Mouse (Mus musculus) hindbrain, postnatal 0 days (tissue): ENCODE measurements around the gene Erlec1. TPM values are rescaled to one million over a fixed set of nuclear protein-coding genes. Genes with fewer than 3 reads are reported as not detected.

Experiments
- ATAC-seq: fragments of 200-750 bp; cut with Nextera tagmentation; 2 replicates; pipeline ENCODE4 v1.8.0; 2017; ENCODE audit warnings: mild to moderate bottlenecking, moderate TSS enrichment, moderate library complexity
- DNase-seq: peaks from one replicate; pipeline ENCODE4 v3.0.0-alpha.2; 2015; ENCODE audit warnings: low spot score
- H3K27ac ChIP-seq: fragments of 300-500 bp; sonication (generic); 2 replicates; pipeline ENCODE4 v1.5.1; 2014; ENCODE audit warnings: mild to moderate bottlenecking
- H3K27me3 ChIP-seq: fragments of 300-500 bp; sonication (generic); 2 replicates; pipeline ENCODE4 v1.6.1; 2014; ENCODE audit warnings: low read length, mixed read lengths; ENCODE audit not compliant: insufficient read depth
- H3K36me3 ChIP-seq: fragments of 300-500 bp; sonication (generic); 2 replicates; pipeline ENCODE4 v1.6.1; 2014; ENCODE audit warnings: low read length, mixed read lengths; ENCODE audit not compliant: insufficient read depth
- H3K4me1 ChIP-seq: fragments of 300-500 bp; sonication (generic); 2 replicates; pipeline ENCODE4 v1.6.1; 2014; ENCODE audit warnings: antibody characterized with exemption, low read length, mixed read lengths; ENCODE audit not compliant: insufficient read depth
- H3K4me2 ChIP-seq: fragments of 300-500 bp; sonication (generic); 2 replicates; pipeline ENCODE4 v1.6.1; 2014; ENCODE audit warnings: low read depth, mild to moderate bottlenecking, low read length, moderate library complexity, mixed read lengths
- H3K4me3 ChIP-seq: fragments of 300-500 bp; sonication (generic); 2 replicates; pipeline ENCODE4 v1.5.1; 2014; ENCODE audit warnings: low read length
- H3K9ac ChIP-seq: fragments of 300-500 bp; sonication (generic); replicated peaks from 2 replicates; pipeline ENCODE4 v1.6.1; 2014; ENCODE audit warnings: mild to moderate bottlenecking, low read length, moderate library complexity, mixed read lengths
- H3K9me3 ChIP-seq: fragments of 300-500 bp; sonication (generic); 2 replicates; pipeline ENCODE4 v1.6.1; 2016; ENCODE audit warnings: low read length, mixed read lengths
- CTCF ChIP-seq: IDR thresholded peaks from 2 replicates; pipeline ENCODE4 v1.5.1; 2016; ENCODE audit warnings: antibody characterized with exemption, control low read depth, low read depth
- WGBS: fragments of 180-500 bp; shearing (Covaris S2); extraction: QIAGEN DNeasy Blood & Tissue Kit; methylation state at CpG from one replicate; pipeline ENCODE4 v1.1.7; 2014; 5-methylcytosine and 5-hydroxymethylcytosine counted together
- polyA plus RNA-seq: library from polyadenylated mRNA; unstranded; fragments of >200 nt; fragmentation: Nextera tagmentation; extraction: Ambion mirVana; gene quantifications from 2 replicates; pipeline ENCODE4 v1.2.1, GENCODE M21; 2015
- total RNA-seq: library from RNA; depleted of rRNA; stranded (reverse); fragments of >200 nt; gene quantifications from 2 replicates; pipeline ENCODE4 v1.2.3, GENCODE M21; 2014

Gene Erlec1
- total and polyA plus RNA-seq, 2 experiments from 2014 or later = 12.6 to 14.1 TPM

DNA sequence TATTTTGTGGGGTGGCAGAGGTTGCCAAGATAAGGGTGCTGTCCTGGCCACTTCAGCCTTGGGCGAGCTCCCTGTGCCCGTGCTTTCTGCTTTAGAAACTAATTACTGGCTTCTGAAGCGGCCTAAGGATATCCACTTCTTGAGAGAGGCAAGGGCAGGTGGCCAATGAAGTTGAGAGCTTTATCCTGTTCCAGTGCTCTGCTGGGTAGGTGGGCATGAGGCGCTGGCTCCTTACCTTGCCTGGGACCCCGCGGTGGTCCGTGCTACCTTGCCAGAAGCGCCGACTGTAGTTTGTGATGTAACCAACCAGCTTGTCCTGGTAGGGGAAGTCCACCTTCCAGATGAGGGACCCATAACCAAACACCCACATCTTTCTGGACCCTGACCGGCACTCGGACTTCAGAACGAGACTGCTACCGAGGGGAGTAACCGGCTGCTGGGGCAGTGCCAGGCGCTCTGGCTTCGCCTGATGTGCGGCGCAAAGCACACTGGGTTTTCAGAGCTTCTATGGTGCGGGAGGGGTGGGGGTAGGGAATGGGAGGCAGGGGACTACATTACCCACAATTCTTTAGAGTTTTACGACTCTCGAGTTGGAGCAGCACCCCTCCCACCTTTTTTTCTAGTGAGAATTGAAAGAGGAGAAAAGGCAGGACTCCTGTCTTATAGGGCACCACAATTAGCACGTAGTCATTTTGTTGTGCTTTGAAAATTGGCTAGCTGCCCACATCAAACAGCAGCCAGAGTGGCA is 31.9 kb upstream of the Erlec1 start, which contains the start of gene Chac2:
Chac2 (minus strand) TSS at position 474 of the 748 bp plus-strand sequence.
- H3K9ac ChIP-seq = peak within 1 kb of the TSS; percentile 62
- H3K36me3 ChIP-seq = no peaks in the 10 kb centered on the region
- WGBS = under 1% methylated on average over 22 of the region's 22 CpGs
- peak; percentile 99 for ATAC-seq
- H3K4me1 ChIP-seq = no peaks in the 10 kb centered on the region
- peak within 1 kb of the TSS; percentile 68 for H3K4me2 ChIP-seq
- no peaks in the 10 kb centered on the region for H3K9me3 ChIP-seq
- no peaks in the 10 kb centered on the region for H3K27me3 ChIP-seq
- TF ChIP-seq CTCF = no peak
- DNase-seq = peak; percentile 94
- peak within 1 kb of the TSS; percentile 80 for H3K27ac ChIP-seq
- peak within 1 kb of the TSS; percentile 58 for H3K4me3 ChIP-seq

DNA sequence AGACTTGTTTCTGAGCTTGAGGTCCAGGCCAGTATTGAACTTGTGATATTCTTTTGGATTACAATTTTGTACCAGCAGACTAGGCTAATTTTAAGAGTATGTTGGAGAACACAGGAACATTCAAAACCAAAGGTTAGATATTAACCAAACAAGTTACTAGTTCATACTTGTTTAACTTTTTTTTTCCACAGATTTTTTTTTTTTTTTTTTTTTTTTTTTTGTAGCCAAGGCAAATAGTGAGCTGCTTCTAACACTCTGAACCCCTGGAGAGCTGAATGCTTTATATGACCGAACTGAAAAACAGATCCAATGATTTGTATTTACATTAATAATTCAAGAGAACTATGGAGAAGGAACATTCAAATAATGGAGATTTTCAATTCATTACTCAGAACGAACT is 31.1 kb upstream of the Erlec1 start:
- Histone ChIP-seq H3K27ac (no peak overlapping the region), H3K4me3 (peak overlapping the region; percentile 58), H3K27me3 (no peaks in the 10 kb centered on the region), H3K9ac (peak overlapping the region; percentile 62; the same call in 1 of the 2 replicates), H3K4me2 (peak overlapping the region; percentile 68), H3K36me3 (no peaks in the 10 kb centered on the region), H3K4me1 (no peaks in the 10 kb centered on the region), H3K9me3 (no peaks in the 10 kb centered on the region)
- no peak for TF ChIP-seq CTCF
- ATAC-seq (no peak), DNase-seq (no peak)
- WGBS = 20% methylated on average over 2 of the region's 2 CpGs

DNA sequence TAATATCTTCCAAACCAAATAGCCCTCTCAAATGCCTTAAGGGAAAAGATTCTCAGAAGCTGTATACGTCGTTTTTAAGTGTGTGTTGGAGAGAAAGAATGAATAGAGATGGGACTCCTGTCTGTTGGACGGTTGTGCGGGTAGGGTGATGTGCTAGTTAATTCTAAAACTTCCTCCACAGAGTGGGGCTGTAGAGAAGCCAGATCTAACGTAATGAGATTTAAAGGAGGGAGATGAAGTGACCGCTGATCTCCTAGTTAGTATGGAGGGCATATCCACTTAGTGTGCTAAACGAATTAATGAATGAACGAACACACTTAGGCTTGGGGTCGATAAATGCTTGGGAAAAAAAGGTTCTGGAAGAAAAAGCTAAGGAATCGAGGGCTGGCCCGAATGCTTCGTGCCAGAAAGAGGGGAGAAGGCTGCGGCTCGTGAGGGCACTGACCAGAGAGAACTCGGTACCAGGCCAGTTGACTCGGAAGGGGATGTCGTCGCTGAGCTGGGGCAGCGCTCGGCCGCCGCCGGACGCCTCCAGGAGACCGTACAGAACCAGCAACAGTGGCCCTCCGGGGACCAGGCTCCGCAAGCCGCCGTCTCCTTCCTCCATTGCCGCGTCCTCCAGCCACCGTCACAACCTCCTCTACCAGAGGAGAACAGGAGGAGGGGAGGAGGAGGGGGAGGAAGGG is 523 bp downstream of the Erlec1 start:
- DNase-seq (peak; percentile 58), ATAC-seq (peak; percentile 89)
- Histone ChIP-seq H3K27me3 (no peaks in the 10 kb centered on the region), H3K4me3 (peak overlapping the region; percentile 69), H3K36me3 (peaks cover 4% of the 10 kb centered on the region), H3K9me3 (peaks cover 3% of the 10 kb centered on the region), H3K4me2 (peak overlapping the region; percentile 66), H3K9ac (peak overlapping the region; percentile 70), H3K4me1 (0 out of 2 replicates have a peak, but pooled peaks cover 5% of the 10 kb centered on the region), H3K27ac (peak overlapping the region; percentile 88)
- TF ChIP-seq CTCF = peak; percentile 36; the same call in 1 of the 2 replicates
- WGBS = under 1% methylated on average over 26 of the region's 32 CpGs

DNA sequence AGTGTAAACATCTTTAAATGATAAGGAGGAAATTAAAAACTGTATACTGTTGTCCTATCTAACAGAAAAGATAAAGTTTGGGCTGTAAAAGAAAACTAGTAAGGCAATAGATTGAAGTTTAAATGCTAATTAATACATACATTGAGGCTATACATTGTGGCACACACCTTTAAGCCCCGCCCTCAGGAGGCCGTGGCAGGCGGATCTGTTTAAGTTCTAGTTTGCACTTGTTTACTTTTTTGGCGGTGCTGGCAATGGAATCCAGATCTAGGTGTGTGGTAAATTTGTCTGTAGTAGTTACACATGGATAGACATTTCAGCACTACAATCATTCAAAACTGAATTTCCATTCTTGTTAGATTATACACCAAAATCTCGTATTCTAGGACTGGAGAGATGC is 1.3 kb downstream of the Erlec1 start:
- Histone ChIP-seq H3K27me3 (no peaks in the 10 kb centered on the region), H3K4me2 (peak overlapping the region; percentile 66), H3K4me1 (0 out of 2 replicates have a peak, but pooled peaks cover 5% of the 10 kb centered on the region), H3K4me3 (peak overlapping the region; percentile 69), H3K36me3 (peaks cover 8% of the 10 kb centered on the region), H3K9ac (peak overlapping the region; percentile 70), H3K27ac (no peak overlapping the region), H3K9me3 (peaks cover 3% of the 10 kb centered on the region; the same call in 1 of the 2 replicates)
- ATAC-seq = no peak
- DNase-seq = no peak
- 74% methylated on average over 5 of the region's 5 CpGs for WGBS
- TF ChIP-seq CTCF = no peak

DNA sequence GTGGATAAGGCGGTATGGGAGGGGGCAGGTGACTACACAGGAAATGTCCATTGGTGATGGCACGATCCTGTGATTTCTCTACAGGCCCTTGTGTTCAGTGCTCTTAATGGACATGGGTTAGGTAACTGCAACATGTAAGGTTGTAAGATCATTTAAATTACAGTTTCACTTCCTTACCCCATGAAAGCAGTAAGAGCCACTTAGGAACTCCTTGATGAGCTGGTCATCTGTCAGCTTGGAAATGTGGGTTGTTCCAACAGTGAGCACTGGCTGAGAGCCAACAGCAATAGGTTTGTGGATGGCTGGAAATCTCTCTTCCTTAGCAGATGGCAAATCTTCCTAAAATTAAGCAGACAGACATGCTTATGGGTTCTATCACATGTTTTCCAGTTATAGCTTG is 10.6 kb downstream of the Erlec1 start:
- Histone ChIP-seq H3K4me3 (no peak overlapping the region), H3K27me3 (no peaks in the 10 kb centered on the region), H3K9me3 (no peaks in the 10 kb centered on the region), H3K4me2 (no peak overlapping the region), H3K36me3 (peaks cover 41% of the 10 kb centered on the region), H3K9ac (no peak overlapping the region), H3K4me1 (no peaks in the 10 kb centered on the region), H3K27ac (no peak overlapping the region)
- 98% methylated on average over 2 of the region's 2 CpGs for WGBS
- ATAC-seq = no peak
- no peak for TF ChIP-seq CTCF
- DNase-seq = peak; percentile 31

DNA sequence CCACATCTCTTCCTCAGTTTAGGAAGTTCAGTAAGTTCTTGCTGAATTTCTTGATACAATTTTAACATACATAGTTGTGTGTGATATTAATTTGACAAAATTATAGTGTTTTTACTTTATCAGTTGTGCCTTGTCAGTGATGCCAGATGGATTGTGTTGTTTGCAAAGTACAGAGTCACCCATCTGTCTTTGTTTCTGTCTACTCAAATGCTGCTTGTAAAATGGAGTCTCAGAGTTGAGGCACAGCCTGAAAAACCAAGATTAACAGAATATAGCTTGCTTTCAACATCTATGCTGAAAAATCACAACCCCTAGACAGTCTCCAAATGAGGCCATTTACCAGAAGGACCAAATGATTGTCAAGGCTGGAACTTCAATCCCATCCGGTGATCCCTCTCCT is 25.6 kb downstream of the Erlec1 start:
- Histone ChIP-seq H3K9me3 (no peaks in the 10 kb centered on the region), H3K4me2 (no peak overlapping the region), H3K4me1 (no peaks in the 10 kb centered on the region), H3K4me3 (no peak overlapping the region), H3K9ac (no peak overlapping the region), H3K27ac (no peak overlapping the region), H3K27me3 (no peaks in the 10 kb centered on the region), H3K36me3 (peaks cover 7% of the 10 kb centered on the region; the same call in 1 of the 2 replicates)
- WGBS = 94% methylated on average over 1 of the region's 1 CpGs
- DNase-seq = no peak
- no peak for ATAC-seq
- TF ChIP-seq CTCF = no peak

DNA sequence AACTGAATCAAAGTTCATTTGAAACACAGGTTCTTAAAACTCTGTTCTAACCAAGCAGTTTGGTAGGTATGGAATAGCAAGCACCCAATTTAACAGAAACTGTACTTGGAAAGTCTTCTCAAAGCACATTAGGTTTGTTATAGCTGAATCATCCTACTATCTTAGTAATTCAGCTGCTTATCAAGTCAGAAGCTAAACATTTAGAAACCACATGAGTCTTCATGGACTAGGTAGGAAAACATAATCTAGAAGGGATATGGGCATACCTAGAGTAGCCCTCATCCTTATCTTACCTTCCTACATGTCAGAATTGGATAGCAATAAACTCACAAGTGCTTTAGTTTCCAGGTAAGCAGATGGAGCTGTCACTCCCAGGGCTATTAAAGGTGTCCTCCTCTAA is 26.1 kb downstream of the Erlec1 start:
- no peak overlapping the region for H3K4me3 ChIP-seq
- H3K4me2 ChIP-seq = no peak overlapping the region
- no peak overlapping the region for H3K27ac ChIP-seq
- H3K9me3 ChIP-seq = no peaks in the 10 kb centered on the region
- peaks cover 7% of the 10 kb centered on the region; the same call in 1 of the 2 replicates for H3K36me3 ChIP-seq
- no peaks in the 10 kb centered on the region for H3K27me3 ChIP-seq
- H3K4me1 ChIP-seq = no peaks in the 10 kb centered on the region
- ATAC-seq = no peak
- DNase-seq = no peak
- TF ChIP-seq CTCF = no peak
- no peak overlapping the region for H3K9ac ChIP-seq
